Mouse (Mus musculus): ENCODE data around the gene Adam12. TPM values are rescaled to one million over a fixed set of nuclear protein-coding genes. Genes with fewer than 3 reads are reported as not detected.

Gene Adam12
- polyA plus RNA-seq, 1 experiment from 2014 or later = 7.0 TPM

DNA sequence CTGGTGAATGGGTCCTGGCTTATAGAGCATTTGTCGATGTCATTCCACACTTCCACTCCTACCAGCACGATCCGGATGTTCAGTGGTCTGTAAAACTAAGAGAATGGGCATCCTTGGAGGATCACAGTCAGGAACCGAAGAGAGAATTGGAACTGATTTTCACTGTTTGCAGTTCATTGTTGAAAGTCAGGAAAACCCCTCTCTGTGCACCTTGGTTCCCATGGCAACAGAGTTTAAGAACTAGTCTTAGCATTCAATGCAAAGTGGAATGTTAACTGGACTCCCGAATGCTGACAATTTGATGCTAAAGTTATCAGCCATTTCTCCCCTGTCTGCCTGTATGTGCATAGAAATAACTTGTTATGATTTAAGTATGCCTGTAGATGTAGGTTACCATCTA, 264.0 kb downstream of the Adam12 start:
- H3K9me3 ChIP-seq (ENCODE audit: control insufficient read depth, low read length) = no peaks in the 10 kb centered on the region
- ATAC-seq (ENCODE audit: low FRiP score, low TSS enrichment) = no peak
- H3K4me2 ChIP-seq (replicated peaks; ENCODE audit: low read depth, low read length) = no peak overlapping the region
- H3K36me3 ChIP-seq (ENCODE audit: control insufficient read depth, insufficient read depth, low read length) = no peaks in the 10 kb centered on the region
- H3K27ac ChIP-seq (ENCODE audit: low read depth, low read length) = no peak overlapping the region
- H3K4me3 ChIP-seq (ENCODE audit: low read length) = no peak overlapping the region
- H3K4me1 ChIP-seq (ENCODE audit: control insufficient read depth, insufficient read depth, low read length) = peaks cover 6% of the 10 kb centered on the region; the same call in 1 of the 2 replicates
- WGBS = 86% methylated on average over 5 of the region's 5 CpGs
- H3K27me3 ChIP-seq (ENCODE audit: control insufficient read depth, insufficient read depth, low read length) = no peaks in the 10 kb centered on the region
- no peak overlapping the region for H3K9ac ChIP-seq (ENCODE audit: low read depth, low read length)

- H3K4me2 ChIP-seq (replicated peaks; ENCODE audit: low read depth, low read length) = no peak overlapping the region
- no peaks in the 10 kb centered on the region; the same call in 1 of the 2 replicates for H3K4me1 ChIP-seq (ENCODE audit: control insufficient read depth, insufficient read depth, low read length)
- H3K9me3 ChIP-seq (ENCODE audit: control insufficient read depth, low read length) = no peaks in the 10 kb centered on the region
- H3K36me3 ChIP-seq (ENCODE audit: control insufficient read depth, insufficient read depth, low read length) = no peaks in the 10 kb centered on the region
- no peak overlapping the region for H3K9ac ChIP-seq (ENCODE audit: low read depth, low read length)
- WGBS = 12% methylated on average over 8 of the region's 8 CpGs
- ATAC-seq (ENCODE audit: low FRiP score, low TSS enrichment) = peak; percentile 71
- no peak overlapping the region for H3K4me3 ChIP-seq (ENCODE audit: low read length)
- H3K27ac ChIP-seq (ENCODE audit: low read depth, low read length) = no peak overlapping the region
- H3K27me3 ChIP-seq (ENCODE audit: control insufficient read depth, insufficient read depth, low read length) = no peaks in the 10 kb centered on the region
Measured at GRCm38 (mm10) chr7:133963501-133963900, 268.4 kb downstream of the Adam12 start.

DNA sequence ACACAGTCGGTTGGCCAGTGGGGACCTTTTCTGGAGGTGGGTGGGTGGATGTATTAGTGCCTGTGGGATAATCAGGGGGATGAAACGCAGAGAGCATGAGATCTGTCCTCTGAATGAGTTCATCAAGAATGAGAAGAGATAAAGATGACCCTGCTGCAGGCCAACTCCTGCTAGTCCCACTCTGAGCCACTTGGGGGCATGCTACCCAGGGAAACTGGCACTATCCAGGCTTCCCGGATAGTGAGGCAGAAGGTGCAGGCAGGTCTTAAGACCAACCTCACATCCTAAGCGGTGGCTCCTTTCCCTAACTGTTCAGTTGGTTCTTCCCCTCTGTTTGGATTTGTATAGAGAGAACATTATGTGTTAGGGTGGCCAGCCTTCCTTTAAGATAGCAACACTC, 272.7 kb downstream of the Adam12 start:
- H3K4me3 ChIP-seq (ENCODE audit: low read length) = no peak overlapping the region
- H3K4me1 ChIP-seq (ENCODE audit: control insufficient read depth, insufficient read depth, low read length) = peaks cover 4% of the 10 kb centered on the region; the same call in 1 of the 2 replicates
- no peaks in the 10 kb centered on the region for H3K36me3 ChIP-seq (ENCODE audit: control insufficient read depth, insufficient read depth, low read length)
- H3K9ac ChIP-seq (ENCODE audit: low read depth, low read length) = no peak overlapping the region
- H3K4me2 ChIP-seq (replicated peaks; ENCODE audit: low read depth, low read length) = no peak overlapping the region
- no peak for ATAC-seq (ENCODE audit: low FRiP score, low TSS enrichment)
- no peaks in the 10 kb centered on the region for H3K9me3 ChIP-seq (ENCODE audit: control insufficient read depth, low read length)
- no peaks in the 10 kb centered on the region for H3K27me3 ChIP-seq (ENCODE audit: control insufficient read depth, insufficient read depth, low read length)
- WGBS = 72% methylated on average over 4 of the region's 4 CpGs
- no peak overlapping the region for H3K27ac ChIP-seq (ENCODE audit: low read depth, low read length)

DNA sequence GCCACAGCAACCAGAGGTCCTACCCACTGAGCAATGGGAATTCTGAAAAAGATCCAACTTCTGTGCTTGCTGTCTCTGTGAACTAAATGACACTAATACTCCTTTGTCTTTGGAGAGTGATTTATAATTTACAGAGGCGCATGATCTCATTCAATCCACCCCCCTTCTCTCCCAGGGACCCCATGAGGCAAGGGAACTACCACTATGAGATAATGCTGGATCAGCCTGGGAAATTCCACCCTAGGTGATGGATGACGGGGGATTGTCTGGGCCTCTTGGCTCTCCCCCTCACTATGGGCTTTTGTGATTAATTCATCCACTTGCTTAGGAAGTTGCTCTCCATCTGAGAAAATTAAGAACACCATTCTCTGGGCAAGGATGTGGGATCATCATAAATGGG, 274.1 kb downstream of the Adam12 start:
- Histone ChIP-seq H3K9me3 (ENCODE audit: control insufficient read depth, low read length) (no peaks in the 10 kb centered on the region), H3K36me3 (ENCODE audit: control insufficient read depth, insufficient read depth, low read length) (no peaks in the 10 kb centered on the region), H3K4me3 (ENCODE audit: low read length) (no peak overlapping the region), H3K9ac (ENCODE audit: low read depth, low read length) (no peak overlapping the region), H3K27ac (ENCODE audit: low read depth, low read length) (no peak overlapping the region), H3K4me1 (ENCODE audit: control insufficient read depth, insufficient read depth, low read length) (0 out of 2 replicates have a peak, but pooled peaks cover 4% of the 10 kb centered on the region), H3K4me2 (replicated peaks; ENCODE audit: low read depth, low read length) (no peak overlapping the region), H3K27me3 (ENCODE audit: control insufficient read depth, insufficient read depth, low read length) (no peaks in the 10 kb centered on the region)
- WGBS = 50% methylated on average over 2 of the region's 2 CpGs
- no peak for ATAC-seq (ENCODE audit: low FRiP score, low TSS enrichment)

GRCm38 (mm10) chr7:133954111-133955091, 277.5 kb downstream of the Adam12 start:
- Histone ChIP-seq H3K9ac (ENCODE audit: low read depth, low read length) (no peak overlapping the region), H3K9me3 (ENCODE audit: control insufficient read depth, low read length) (no peaks in the 10 kb centered on the region), H3K4me2 (replicated peaks; ENCODE audit: low read depth, low read length) (no peak overlapping the region), H3K4me3 (ENCODE audit: low read length) (no peak overlapping the region), H3K4me1 (ENCODE audit: control insufficient read depth, insufficient read depth, low read length) (0 out of 2 replicates have a peak, but pooled peaks cover 4% of the 10 kb centered on the region), H3K27me3 (ENCODE audit: control insufficient read depth, insufficient read depth, low read length) (no peaks in the 10 kb centered on the region), H3K36me3 (ENCODE audit: control insufficient read depth, insufficient read depth, low read length) (no peaks in the 10 kb centered on the region), H3K27ac (ENCODE audit: low read depth, low read length) (no peak overlapping the region)
- no peak for ATAC-seq (ENCODE audit: low FRiP score, low TSS enrichment)
- 49% methylated on average over 9 of the region's 9 CpGs for WGBS

GRCm38 (mm10) chr7:133951777-133952545, 280.0 kb downstream of the Adam12 start:
- Histone ChIP-seq H3K4me1 (ENCODE audit: control insufficient read depth, insufficient read depth, low read length) (0 out of 2 replicates have a peak, but pooled peaks cover 4% of the 10 kb centered on the region), H3K36me3 (ENCODE audit: control insufficient read depth, insufficient read depth, low read length) (no peaks in the 10 kb centered on the region), H3K4me3 (ENCODE audit: low read length) (no peak overlapping the region), H3K27ac (ENCODE audit: low read depth, low read length) (no peak overlapping the region), H3K9ac (ENCODE audit: low read depth, low read length) (no peak overlapping the region), H3K4me2 (replicated peaks; ENCODE audit: low read depth, low read length) (no peak overlapping the region), H3K9me3 (ENCODE audit: control insufficient read depth, low read length) (no peaks in the 10 kb centered on the region), H3K27me3 (ENCODE audit: control insufficient read depth, insufficient read depth, low read length) (no peaks in the 10 kb centered on the region)
- 85% methylated on average over 14 of the region's 14 CpGs for WGBS
- no peak; the same call in 1 of the 2 replicates for ATAC-seq (ENCODE audit: low FRiP score, low TSS enrichment)

GRCm38 (mm10) chr7:133947360-133947759, 284.6 kb downstream of the Adam12 start:
- Histone ChIP-seq H3K9ac (ENCODE audit: low read depth, low read length) (no peak overlapping the region), H3K4me2 (replicated peaks; ENCODE audit: low read depth, low read length) (no peak overlapping the region), H3K27me3 (ENCODE audit: control insufficient read depth, insufficient read depth, low read length) (no peaks in the 10 kb centered on the region), H3K4me3 (ENCODE audit: low read length) (no peak overlapping the region), H3K9me3 (ENCODE audit: control insufficient read depth, low read length) (no peaks in the 10 kb centered on the region), H3K4me1 (ENCODE audit: control insufficient read depth, insufficient read depth, low read length) (no peaks in the 10 kb centered on the region), H3K36me3 (ENCODE audit: control insufficient read depth, insufficient read depth, low read length) (no peaks in the 10 kb centered on the region), H3K27ac (ENCODE audit: low read depth, low read length) (no peak overlapping the region)
- 73% methylated on average over 2 of the region's 2 CpGs for whole genome bisulfite sequencing
- no peak for ATAC-seq (ENCODE audit: low FRiP score, low TSS enrichment)

GRCm38 (mm10) chr7:133946757-133947345, 285.1 kb downstream of the Adam12 start:
- 43% methylated on average over 2 of the region's 2 CpGs for WGBS
- H3K4me2 ChIP-seq (replicated peaks; ENCODE audit: low read depth, low read length) = no peak overlapping the region
- H3K27ac ChIP-seq (ENCODE audit: low read depth, low read length) = no peak overlapping the region
- no peaks in the 10 kb centered on the region for H3K36me3 ChIP-seq (ENCODE audit: control insufficient read depth, insufficient read depth, low read length)
- H3K9ac ChIP-seq (ENCODE audit: low read depth, low read length) = no peak overlapping the region
- H3K27me3 ChIP-seq (ENCODE audit: control insufficient read depth, insufficient read depth, low read length) = no peaks in the 10 kb centered on the region
- no peak overlapping the region for H3K4me3 ChIP-seq (ENCODE audit: low read length)
- ATAC-seq (ENCODE audit: low FRiP score, low TSS enrichment) = no peak
- H3K4me1 ChIP-seq (ENCODE audit: control insufficient read depth, insufficient read depth, low read length) = no peaks in the 10 kb centered on the region
- no peaks in the 10 kb centered on the region for H3K9me3 ChIP-seq (ENCODE audit: control insufficient read depth, low read length)
